ENCODE assay signal across 8 mouse cellular contexts in the genomic region with DNA sequence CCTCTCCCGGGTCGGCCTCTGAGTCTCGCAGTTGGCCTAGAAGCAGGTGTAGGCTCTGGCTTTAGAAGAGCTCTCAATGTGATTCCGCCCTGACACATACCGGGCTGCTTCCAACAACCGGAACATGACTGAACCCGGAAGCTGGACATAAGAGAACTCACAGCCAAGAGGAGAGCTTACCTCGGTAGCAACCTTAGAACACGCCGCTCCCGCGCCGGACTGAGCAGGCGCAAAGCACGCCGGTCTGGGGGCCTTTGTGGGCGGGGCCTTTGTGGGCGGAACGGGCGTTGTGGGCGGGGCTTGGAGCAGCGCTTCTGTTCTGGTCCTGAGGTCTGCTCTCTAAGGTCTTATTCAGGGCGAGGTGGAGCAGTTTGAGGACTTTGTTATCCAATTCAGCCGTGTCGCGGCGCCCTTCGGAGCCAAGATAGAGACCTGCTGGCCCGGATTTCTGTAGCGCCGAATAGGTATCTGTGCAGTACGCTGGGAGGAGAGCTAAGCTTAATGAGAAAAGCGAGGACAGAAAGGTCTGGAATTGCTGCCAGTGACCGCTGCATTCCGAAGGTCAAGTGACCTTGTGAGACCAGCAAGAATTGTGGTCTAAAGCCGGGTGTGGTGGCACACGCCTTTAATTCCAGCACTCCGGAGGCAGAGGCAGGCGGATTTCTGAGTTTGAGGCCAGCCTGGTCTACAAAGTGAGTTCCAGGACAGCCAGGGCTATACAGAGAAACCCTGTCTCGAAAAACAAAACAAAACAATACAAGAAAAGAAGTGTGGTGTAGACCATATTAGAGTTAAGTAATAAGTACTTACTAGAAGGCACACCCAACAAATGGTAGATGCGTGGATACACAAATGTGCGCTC. TPM values are rescaled to one million over a fixed set of nuclear protein-coding genes. Genes with fewer than 3 reads are reported as not detected.
DNase-seq lines count a peak whose midpoint lies in the region; ATAC-seq lines count a peak whose summit lies in the region.

Gene Tmem177 (minus strand): TSS at position 256 of the 862 bp plus-strand sequence.

- 13% methylated on average over 42 of the region's 42 CpGs for WGBS in forebrain, embryonic 10.5 days
- 11% methylated on average over 42 of the region's 42 CpGs for WGBS in heart, embryonic 16.5 days
- WGBS in liver, embryonic 15.5 days (ENCODE audit: insufficient replicate concordance): 9% methylated on average over 42 of the region's 42 CpGs
- 12% methylated on average over 42 of the region's 42 CpGs for WGBS in neural tube, embryonic 12.5 days

- peak within 1 kb of the TSS; percentile 73 for H3K9ac ChIP-seq in heart, embryonic 16.5 days (ENCODE audit: low read length)
- peak within 1 kb of the TSS; percentile 70 for H3K9ac ChIP-seq in liver, embryonic 15.5 days
- peak within 1 kb of the TSS; percentile 43; the same call in 1 of the 2 replicates for H3K9ac ChIP-seq in neural tube, embryonic 12.5 days

- H3K36me3 ChIP-seq in forebrain, embryonic 10.5 days (replicated peaks): peaks cover 28% of the 10 kb centered on the region
- peaks cover 8% of the 10 kb centered on the region for H3K36me3 ChIP-seq in heart, embryonic 16.5 days (ENCODE audit: control insufficient read depth, insufficient read depth)
- peaks cover 12% of the 10 kb centered on the region; the same call in 1 of the 2 replicates for H3K36me3 ChIP-seq in liver, embryonic 15.5 days (replicated peaks)
- peaks cover 16% of the 10 kb centered on the region for H3K36me3 ChIP-seq in neural tube, embryonic 12.5 days

- H3K4me2 ChIP-seq in heart, embryonic 16.5 days (ENCODE audit: low read depth, low read length): peak within 1 kb of the TSS; percentile 65
- peak within 1 kb of the TSS; percentile 86 for H3K4me2 ChIP-seq in liver, embryonic 15.5 days
- H3K4me2 ChIP-seq in neural tube, embryonic 12.5 days (replicated peaks): peak within 1 kb of the TSS; percentile 59

- no peaks in the 10 kb centered on the region for H3K27me3 ChIP-seq in forebrain, embryonic 10.5 days (ENCODE audit: poor library complexity, severe bottlenecking)
- H3K27me3 ChIP-seq in heart, embryonic 16.5 days (ENCODE audit: control insufficient read depth, insufficient read depth, low read length): no peaks in the 10 kb centered on the region
- no peaks in the 10 kb centered on the region for H3K27me3 ChIP-seq in liver, embryonic 15.5 days
- no peaks in the 10 kb centered on the region for H3K27me3 ChIP-seq in neural tube, embryonic 12.5 days (replicated peaks)

- peak; percentile 97 for ATAC-seq in CD4-positive, CD25-positive, alpha-beta regulatory T cell, adult 4 months
- ATAC-seq in heart, embryonic 16.5 days (replicated peaks; ENCODE audit: extremely low read depth, insufficient read depth, low FRiP score): peak; percentile 98
- ATAC-seq in liver, embryonic 15.5 days (ENCODE audit: insufficient read depth): peak; percentile 95
- peak; percentile 98 for ATAC-seq in neural tube, embryonic 12.5 days (ENCODE audit: low FRiP score, low read depth)

- H3K9me3 ChIP-seq in forebrain, embryonic 10.5 days: no peaks in the 10 kb centered on the region
- no peaks in the 10 kb centered on the region for H3K9me3 ChIP-seq in heart, embryonic 16.5 days (replicated peaks; ENCODE audit: control insufficient read depth, low read length)
- H3K9me3 ChIP-seq in liver, embryonic 15.5 days (replicated peaks): no peaks in the 10 kb centered on the region
- H3K9me3 ChIP-seq in neural tube, embryonic 12.5 days: no peaks in the 10 kb centered on the region

- H3K4me1 ChIP-seq in forebrain, embryonic 10.5 days: peaks cover 9% of the 10 kb centered on the region
- peaks cover 8% of the 10 kb centered on the region for H3K4me1 ChIP-seq in heart, embryonic 16.5 days (ENCODE audit: control insufficient read depth, insufficient read depth, low read length)
- H3K4me1 ChIP-seq in liver, embryonic 15.5 days (replicated peaks): peaks cover 19% of the 10 kb centered on the region
- peaks cover 6% of the 10 kb centered on the region for H3K4me1 ChIP-seq in neural tube, embryonic 12.5 days

- peak within 1 kb of the TSS; percentile 58 for H3K4me3 ChIP-seq in forebrain, embryonic 10.5 days
- H3K4me3 ChIP-seq in heart, embryonic 16.5 days (ENCODE audit: low read length): peak within 1 kb of the TSS; percentile 57
- H3K4me3 ChIP-seq in liver, embryonic 15.5 days (replicated peaks): peak within 1 kb of the TSS; percentile 72
- peak within 1 kb of the TSS; percentile 46 for H3K4me3 ChIP-seq in neural tube, embryonic 12.5 days

- H3K27ac ChIP-seq in forebrain, embryonic 10.5 days: peak within 1 kb of the TSS; percentile 83
- peak within 1 kb of the TSS; percentile 65 for H3K27ac ChIP-seq in heart, embryonic 16.5 days (ENCODE audit: low read length)
- peak within 1 kb of the TSS; percentile 77 for H3K27ac ChIP-seq in liver, embryonic 15.5 days (replicated peaks)
- H3K27ac ChIP-seq in neural tube, embryonic 12.5 days: no peak within 1 kb of the TSS

- DNase-seq in c-Kit-positive CD71-negative TER-119-negative erythroid progenitor cells, embryonic 14.5 days (ENCODE audit: low read depth): peak; percentile 88
- peak; percentile 97 for DNase-seq in forebrain, embryonic 10.5 days (ENCODE audit: extremely low spot score, low spot score)
- DNase-seq in kidney, postnatal 36 days: peak; percentile 97 to 99
- DNase-seq in telencephalon, adult 2 months (ENCODE audit: low read depth, low spot score): peak; percentile 70

RNA-seq across cellular contexts. Expression of gene Tmem177, which starts in this region (rescaled TPM):
- 1 to 10 TPM; 7.5 to 8.5 TPM for polyA plus RNA-seq in CD4-positive, CD25-positive, alpha-beta regulatory T cell, adult 4 months (2017; shearing (Covaris generic))
- polyA plus RNA-seq in forebrain, embryonic 10.5 days (2016; fragmentation: Nextera tagmentation; extraction: Ambion mirVana): 10.0 and 11.2 TPM in 2 replicates
- 8.0 and 8.4 TPM in 2 replicates for polyA plus RNA-seq in heart, embryonic 16.5 days (2015; fragmentation: Nextera tagmentation; extraction: Ambion mirVana)
- 3.7 and 4.1 TPM in 2 replicates for polyA plus RNA-seq in liver, embryonic 15.5 days (2015; fragmentation: Nextera tagmentation; extraction: Ambion mirVana)
- polyA plus RNA-seq in neural tube, embryonic 12.5 days (2016; fragmentation: Nextera tagmentation; extraction: Ambion mirVana): 8.4 and 8.5 TPM in 2 replicates
